Mouse (Mus musculus) inflammation-experienced regulatory T-cells, adult 6 months (primary cell): ENCODE measurements around the gene Hist1h2ba. TPM values are rescaled to one million over a fixed set of nuclear protein-coding genes. Genes with fewer than 3 reads are reported as not detected.

Experiments used
- ATAC-seq: one replicate; pipeline ENCODE4 v1.8.0; 2017
- polyA plus RNA-seq, 3 experiments: library from polyadenylated mRNA; unstranded; fragments of 100-300 nt; shearing (Covaris generic); gene quantifications; one replicate each; pipeline ENCODE4 v1.2.1; 2017

The Hist1h2ba gene
- polyA plus RNA-seq, 3 experiments from 2014 or later, result not detected

GRCm38 (mm10) chr13:23898242-23898641, 35.7 kb downstream of the Hist1h2ba start:
- ATAC-seq, result no peak

- no peak for ATAC-seq
Observed at GRCm38 (mm10) chr13:23893269-23893593, 40.7 kb downstream of the Hist1h2ba start.

DNA sequence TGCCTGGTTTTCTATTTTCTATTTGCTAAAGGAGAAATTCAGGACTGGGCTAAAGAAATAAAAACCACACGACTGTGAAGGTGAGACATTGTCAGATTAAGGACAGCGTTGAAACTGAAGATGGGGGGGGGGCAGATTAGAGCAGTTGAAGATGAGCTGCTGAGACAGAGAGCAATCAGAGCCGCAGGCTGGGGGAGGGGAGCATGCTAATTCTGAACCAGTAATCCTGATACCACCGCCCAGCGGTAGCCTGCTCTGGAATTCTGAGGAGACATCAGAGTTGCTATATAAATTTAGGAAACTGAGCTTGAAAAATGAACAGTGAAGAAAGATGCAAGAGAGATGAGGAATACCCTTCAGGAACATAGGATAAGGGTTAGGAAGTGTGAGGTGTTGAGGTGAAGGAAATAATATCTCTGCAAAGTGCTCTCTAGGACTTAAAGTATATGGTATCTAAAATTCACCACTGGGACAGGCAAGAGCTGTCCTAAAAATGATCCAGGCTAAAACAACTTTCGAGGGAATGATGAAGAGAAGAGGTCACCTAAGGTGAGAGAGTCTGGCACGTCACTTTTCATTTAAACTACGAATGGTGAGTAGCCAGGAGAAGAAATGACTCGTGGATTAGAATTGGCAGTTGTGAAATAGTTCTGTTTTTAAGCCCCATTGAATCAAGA, 41.2 kb downstream of the Hist1h2ba start:
- ATAC-seq, result no peak

GRCm38 (mm10) chr13:23889011-23889605, 44.8 kb downstream of the Hist1h2ba start:
- ATAC-seq, result no peak

DNA sequence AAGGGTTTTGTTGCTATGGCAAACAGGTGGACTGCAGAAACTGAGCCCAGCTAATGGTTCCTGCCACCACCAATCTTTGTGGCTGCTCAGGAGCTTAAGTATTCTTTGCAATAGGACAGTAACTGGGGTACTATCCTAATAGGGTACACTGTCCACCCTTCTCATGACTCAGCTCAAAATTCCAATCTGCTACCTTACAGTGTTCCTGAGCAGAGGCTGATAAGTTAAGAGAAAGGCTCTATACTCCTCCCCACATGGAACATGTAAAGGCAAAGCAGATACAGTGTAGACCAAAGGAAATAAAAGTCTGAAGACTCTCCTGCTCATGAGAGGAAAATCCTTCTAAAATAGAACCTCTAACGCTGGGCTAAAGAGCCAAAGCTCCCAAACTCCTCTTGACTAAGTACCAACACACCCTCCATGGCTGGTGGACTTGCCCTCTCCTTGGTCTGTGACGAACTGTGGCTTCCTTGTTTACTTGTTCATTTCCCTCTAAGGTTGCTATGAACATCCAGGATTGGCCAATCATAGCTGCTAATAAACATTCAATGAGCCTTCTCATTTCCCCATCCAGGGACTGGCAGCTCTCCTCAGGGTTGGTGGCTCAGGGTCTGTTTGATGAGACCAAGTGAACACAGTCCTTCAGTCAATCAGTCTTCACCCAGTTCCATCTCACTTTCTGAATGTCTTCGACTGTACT, 46.8 kb downstream of the Hist1h2ba start:
- ATAC-seq, result no peak

DNA sequence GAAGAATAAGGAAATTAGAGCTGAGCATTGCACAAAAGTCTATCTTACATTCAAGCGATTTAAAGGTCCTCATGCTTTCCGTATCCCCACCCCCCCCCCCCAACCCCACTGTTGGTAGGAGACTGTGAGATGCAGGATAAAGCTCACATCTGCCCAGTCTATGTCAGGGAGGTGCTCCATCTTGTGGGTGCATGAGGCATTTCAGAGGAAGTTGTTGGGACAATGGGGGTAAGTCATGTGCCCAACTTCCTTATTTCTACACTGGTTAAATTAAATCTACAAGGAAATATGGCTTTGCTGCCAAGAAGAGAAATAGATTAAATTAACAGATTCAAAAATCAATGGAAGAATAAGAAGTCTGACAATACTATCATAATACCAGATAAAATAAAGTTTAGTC, 48.4 kb downstream of the Hist1h2ba start:
- ATAC-seq, result no peak

Other genes with a start within 250 kb of the Hist1h2ba start
- 1 to 10 TPM in 2 of 3 experiments, under 1 TPM in 1; 0.52 to 3.6 (median 3.3) TPM for gene Hist1h2bc, start 250.0 kb downstream of the Hist1h2ba start, polyA plus RNA-seq
- not detected for gene Hist1h1t, start 238.3 kb downstream of the Hist1h2ba start, polyA plus RNA-seq
- 1 to 10 TPM; 2.1 to 9.3 (median 4.2) TPM for gene Hist1h4c, start 235.7 kb downstream of the Hist1h2ba start, polyA plus RNA-seq
- gene Hfe, start 223.3 kb downstream of the Hist1h2ba start, polyA plus RNA-seq, result 1 to 10 TPM in 1 of 3 experiments, under 1 TPM in 1, not detected in 1; 0.32 to 1.7 TPM
- 10 to 100 TPM in 2 of 3 experiments, 1 to 10 TPM in 1; 8.7 to 14.8 (median 11.1) TPM for gene Hist1h1c, start 195.3 kb downstream of the Hist1h2ba start, polyA plus RNA-seq
- gene Hist1h3c, start 188.6 kb downstream of the Hist1h2ba start, polyA plus RNA-seq, result 1 to 10 TPM in 1 of 3 experiments, not detected in 2; 2.5 TPM
- gene Hist1h2bb, start 187.4 kb downstream of the Hist1h2ba start, polyA plus RNA-seq, result 1 to 10 TPM in 2 of 3 experiments, not detected in 1; 2.5 to 2.8 TPM
- 10 to 100 TPM in 1 of 3 experiments, not detected in 2; 14.8 TPM for gene Hist1h2ab, start 183.0 kb downstream of the Hist1h2ba start, polyA plus RNA-seq
- 1 to 10 TPM in 1 of 3 experiments, not detected in 2; 1.1 TPM for gene Hist1h3b, start 181.9 kb downstream of the Hist1h2ba start, polyA plus RNA-seq
- gene Hist1h4b, start 177.1 kb downstream of the Hist1h2ba start, polyA plus RNA-seq, result 10 to 100 TPM in 1 of 3 experiments, 1 to 10 TPM in 1, not detected in 1; 4.1 to 20.2 TPM
- gene Hist1h4a, start 172.9 kb downstream of the Hist1h2ba start, polyA plus RNA-seq, result 1 to 10 TPM in 1 of 3 experiments, not detected in 2; 3.1 TPM
- gene Hist1h3a, start 171.8 kb downstream of the Hist1h2ba start, polyA plus RNA-seq, result 1 to 10 TPM in 1 of 3 experiments, not detected in 2; 1.6 TPM
- 1 to 10 TPM; 2.5 to 6.1 (median 3.4) TPM for gene Hist1h1a, start 170.5 kb downstream of the Hist1h2ba start, polyA plus RNA-seq
- gene Trim38, start 164.2 kb downstream of the Hist1h2ba start, polyA plus RNA-seq, result not detected
- not detected for gene Slc17a2, start 127.2 kb downstream of the Hist1h2ba start, polyA plus RNA-seq
- not detected for gene Slc17a3, start 94.7 kb downstream of the Hist1h2ba start, polyA plus RNA-seq
- gene Slc17a1, start 66.4 kb downstream of the Hist1h2ba start, polyA plus RNA-seq, result not detected
- under 1 TPM in 1 of 3 experiments, not detected in 2; 0.12 TPM for gene Slc17a4, start 19.1 kb downstream of the Hist1h2ba start, polyA plus RNA-seq
- gene Hist1h2aa, start 306 bp upstream of the Hist1h2ba start, polyA plus RNA-seq, result not detected
- gene Scgn, start 57.1 kb upstream of the Hist1h2ba start, polyA plus RNA-seq, result not detected